Mouse (Mus musculus): Measurements from ENCODE around the gene Spic. TPM values are rescaled to one million over a fixed set of nuclear protein-coding genes. Genes with fewer than 3 reads are reported as not detected.

Gene Spic
- polyA plus RNA-seq, 1 experiment from 2014 or later, result 0.51 TPM

- Histone ChIP-seq H3K4me1 (replicated peaks; ENCODE audit: control insufficient read depth, insufficient read depth, low read length) (no peaks in the 10 kb centered on the region), H3K36me3 (ENCODE audit: control insufficient read depth, insufficient read depth, low read length) (no peaks in the 10 kb centered on the region), H3K4me3 (ENCODE audit: low read depth, low read length) (no peak overlapping the region), H3K9me3 (ENCODE audit: control insufficient read depth, low read length) (no peaks in the 10 kb centered on the region), H3K27me3 (replicated peaks; ENCODE audit: control insufficient read depth, insufficient read depth, low read length) (no peaks in the 10 kb centered on the region), H3K27ac (ENCODE audit: low read depth) (no peak overlapping the region), H3K4me2 (ENCODE audit: low read length) (no peak overlapping the region), H3K9ac (ENCODE audit: low read length) (no peak overlapping the region)
- WGBS, result 71% methylated on average over 3 of the region's 3 CpGs
- ATAC-seq (replicated peaks; ENCODE audit: low FRiP score, low TSS enrichment, low read depth) (no peak), DNase-seq (ENCODE audit: low spot score) (no peak)
Measured at GRCm38 (mm10) chr10:88626176-88626575, 58.6 kb downstream of the Spic start.

Other genes starting within 250 kb of the Spic start
- 0.23 TPM in 1 of 2 replicates, not detected in the other for gene Sycp3, start 225.4 kb downstream of the Spic start, polyA plus RNA-seq (2014; fragmentation: Nextera tagmentation; extraction: Ambion mirVana)
- 21.2 and 37.9 TPM in 2 replicates for gene Chpt1, start 180.9 kb downstream of the Spic start, polyA plus RNA-seq (2014; fragmentation: Nextera tagmentation; extraction: Ambion mirVana)
- 1.7 and 2.1 TPM in 2 replicates for gene Mybpc1, start 79.9 kb downstream of the Spic start, polyA plus RNA-seq (2014; fragmentation: Nextera tagmentation; extraction: Ambion mirVana)
- 175 and 181 TPM in 2 replicates for gene Arl1, start 45.8 kb upstream of the Spic start, polyA plus RNA-seq (2014; fragmentation: Nextera tagmentation; extraction: Ambion mirVana)
- gene Utp20, start 141.8 kb upstream of the Spic start, polyA plus RNA-seq (2014; fragmentation: Nextera tagmentation; extraction: Ambion mirVana), result 30.5 and 34.9 TPM in 2 replicates
- gene Slc5a8, start 201.0 kb upstream of the Spic start, polyA plus RNA-seq (2014; fragmentation: Nextera tagmentation; extraction: Ambion mirVana), result 0.26 and 0.38 TPM in 2 replicates